Mouse (Mus musculus) MEL (cell line): ENCODE measurements around the gene Tra2b.

Source experiments
- CHD1 ChIP-seq: IDR thresholded peaks from 2 replicates; pipeline ENCODE4 v1.6.1; 2012; ENCODE audit warnings: low read depth, mild to moderate bottlenecking, inconsistent platforms, low read length, improper control_type of control experiment
- CTCF ChIP-seq, 3 experiments: IDR thresholded peaks in 2 of 3; conservative IDR thresholded peaks in 1 of 3; 2 replicates each; pipeline ENCODE4 v1.5.1; 2011 to 2012; ENCODE audit warnings: low read length in 3 of 3, low read depth in 2 of 3, mild to moderate bottlenecking in 2 of 3, improper control_type of control experiment in 1 of 3, inconsistent platforms in 1 of 3, mixed read lengths in 1 of 3, moderate library complexity in 1 of 3; ENCODE audit not compliant: control insufficient read depth in 1 of 3, insufficient read depth in 1 of 3, poor library complexity in 1 of 3, severe bottlenecking in 1 of 3
- EP300 ChIP-seq, 2 experiments: IDR thresholded peaks; 2 replicates each; pipeline ENCODE4 v1.6.1; 2011; ENCODE audit warnings: improper control_type of control experiment in 2 of 2, low read length in 2 of 2, low read depth in 1 of 2, mild to moderate bottlenecking in 1 of 2
- GATA1 ChIP-seq: IDR thresholded peaks from 2 replicates; pipeline ENCODE4 v1.6.1; 2011; ENCODE audit warnings: low read depth, low read length, improper control_type of control experiment
- JUND ChIP-seq: IDR thresholded peaks from 2 replicates; pipeline ENCODE4 v1.6.1; 2011; ENCODE audit warnings: low read depth, mild to moderate bottlenecking, improper control_type of control experiment, low read length
- KAT2A ChIP-seq: conservative IDR thresholded peaks from 2 replicates; pipeline ENCODE4 v1.6.1; 2012; ENCODE audit warnings: low read depth, low read length, improper control_type of control experiment, inconsistent platforms
- MAFK ChIP-seq: IDR thresholded peaks from 2 replicates; pipeline ENCODE4 v1.6.1; 2011; ENCODE audit warnings: low read depth, mild to moderate bottlenecking, low read length, improper control_type of control experiment, borderline replicate concordance
- POLR2A ChIP-seq, 2 experiments: IDR thresholded peaks; 2 replicates each; pipeline ENCODE4 v1.6.1; 2011 to 2012; ENCODE audit warnings: low read length in 2 of 2, mild to moderate bottlenecking in 2 of 2, control low read depth in 1 of 2, improper control_type of control experiment in 1 of 2, low read depth in 1 of 2, moderate library complexity in 1 of 2; ENCODE audit not compliant: control insufficient read depth in 1 of 2, insufficient read depth in 1 of 2, poor library complexity in 1 of 2
- POLR2AphosphoS2 ChIP-seq: IDR thresholded peaks from 2 replicates; pipeline ENCODE4 v1.6.1; 2011; ENCODE audit warnings: low read length, improper control_type of control experiment
- RCOR1 ChIP-seq: IDR thresholded peaks from 2 replicates; pipeline ENCODE4 v1.6.1; 2012; ENCODE audit warnings: low read depth, mild to moderate bottlenecking, inconsistent platforms, low read length, improper control_type of control experiment
- TCF12 ChIP-seq: IDR thresholded peaks from 2 replicates; pipeline ENCODE4 v1.6.1; 2014; ENCODE audit warnings: low read depth, mild to moderate bottlenecking, inconsistent platforms, low read length, improper control_type of control experiment, moderate library complexity
- UBTF ChIP-seq: IDR thresholded peaks from 2 replicates; pipeline ENCODE4 v1.6.1; 2012; ENCODE audit warnings: low read depth, mild to moderate bottlenecking, inconsistent platforms, low read length, improper control_type of control experiment, moderate library complexity, borderline replicate concordance; ENCODE audit not compliant: insufficient read depth
- ZC3H11A ChIP-seq: IDR thresholded peaks from 2 replicates; pipeline ENCODE4 v1.6.1; 2012; ENCODE audit warnings: low read depth, mild to moderate bottlenecking, inconsistent platforms, low read length, improper control_type of control experiment

DNA sequence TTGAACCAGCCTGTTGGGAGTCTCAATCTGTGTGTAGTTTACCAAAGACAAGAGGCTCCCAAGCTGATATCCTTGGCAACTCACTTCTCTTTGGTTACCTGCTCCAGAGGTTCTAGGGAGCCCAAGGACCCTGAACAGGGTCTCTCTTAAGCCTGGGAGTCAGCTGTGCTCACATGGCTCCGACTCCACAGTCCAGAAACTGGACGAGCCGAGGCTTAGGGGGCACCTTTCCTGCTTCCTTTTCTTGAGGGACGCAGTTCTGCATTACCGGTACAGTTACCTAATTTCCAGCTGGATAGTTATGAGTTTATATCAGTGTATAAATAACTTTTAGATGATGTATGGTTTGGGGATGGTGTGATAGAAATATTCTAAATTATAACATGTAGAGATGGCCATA is 24.9 kb downstream of the Tra2b start:
- TF ChIP-seq MAFK = no peak
- TF ChIP-seq POLR2A (IDR thresholded peaks at IDR 0.05; ENCODE audit: control insufficient read depth in 1 of 2, insufficient read depth in 1 of 2, low read depth in 1 of 2, low read length in 2 of 2, poor library complexity in 1 of 2) = no peak; a peak in 1 of 4 replicates
- TF ChIP-seq CTCF (IDR thresholded peaks at IDR 0.05 in 2 of 3, conservative IDR thresholded peaks at IDR 0.05 in 1 of 3; ENCODE audit: control insufficient read depth in 1 of 3, insufficient read depth in 1 of 3, low read depth in 2 of 3, low read length in 3 of 3, poor library complexity in 1 of 3, severe bottlenecking in 1 of 3) = no peak
- TF ChIP-seq ZC3H11A = no peak
- TF ChIP-seq UBTF = no peak
- TF ChIP-seq POLR2AphosphoS2 = no peak; the same call in 1 of the 2 replicates
- no peak for TF ChIP-seq EP300 (IDR thresholded peaks at IDR 0.05; ENCODE audit: low read depth in 1 of 2, low read length in 2 of 2)
- TF ChIP-seq GATA1 = no peak
- TF ChIP-seq TCF12 = no peak
- no peak for TF ChIP-seq KAT2A
- TF ChIP-seq JUND = no peak
- TF ChIP-seq CHD1 = no peak
- no peak for TF ChIP-seq RCOR1
